Mouse (Mus musculus): ENCODE data around the gene Galntl6.
"Not testable (repeated sequence)": the region's sequence is repeated elsewhere in the genome, so short reads cannot be mapped to it uniquely, and the experiment has no call there.

The Galntl6 gene

GRCm38 (mm10) chr8:57767541-57767940 is 1144.9 kb downstream of the Galntl6 start:
- Histone ChIP-seq H3K27me3 (ENCODE audit: insufficient read depth, low read length) (no peaks in the 10 kb centered on the region), H3K4me1 (replicated peaks; ENCODE audit: low read depth, low read length) (peaks cover 52% of the 10 kb centered on the region), H3K9me3 (ENCODE audit: low read length) (no peaks in the 10 kb centered on the region), H3K4me3 (replicated peaks; ENCODE audit: low read length) (peak overlapping the region; percentile 60; the same call in 1 of the 2 replicates), H3K36me3 (ENCODE audit: insufficient read depth, low read length) (no peaks in the 10 kb centered on the region)
- no peak for TF ChIP-seq CTCF (conservative IDR thresholded peaks at IDR 0.05; ENCODE audit: low read length)
- no peak for TF ChIP-seq NANOG (IDR thresholded peaks at IDR 0.05; ENCODE audit: borderline replicate concordance, low read length)
- no peak for TF ChIP-seq POU5F1 (IDR thresholded peaks at IDR 0.05; ENCODE audit: borderline replicate concordance, low read length)

GRCm38 (mm10) chr8:57766471-57767065 is 1145.9 kb downstream of the Galntl6 start:
- TF ChIP-seq CTCF (conservative IDR thresholded peaks at IDR 0.05; ENCODE audit: low read length) = no peak
- TF ChIP-seq NANOG (IDR thresholded peaks at IDR 0.05; ENCODE audit: borderline replicate concordance, low read length) = no peak
- no peak for TF ChIP-seq POU5F1 (IDR thresholded peaks at IDR 0.05; ENCODE audit: borderline replicate concordance, low read length)
- no peaks in the 10 kb centered on the region for H3K27me3 ChIP-seq (ENCODE audit: insufficient read depth, low read length)
- peak overlapping the region; percentile 60 for H3K4me3 ChIP-seq (replicated peaks; ENCODE audit: low read length)
- no peaks in the 10 kb centered on the region for H3K9me3 ChIP-seq (ENCODE audit: low read length)
- peaks cover 61% of the 10 kb centered on the region for H3K4me1 ChIP-seq (replicated peaks; ENCODE audit: low read depth, low read length)
- H3K36me3 ChIP-seq (ENCODE audit: insufficient read depth, low read length) = no peaks in the 10 kb centered on the region

- Histone ChIP-seq H3K4me3 (replicated peaks; ENCODE audit: low read length) (peak overlapping the region; percentile 60), H3K27me3 (ENCODE audit: insufficient read depth, low read length) (no peaks in the 10 kb centered on the region), H3K36me3 (ENCODE audit: insufficient read depth, low read length) (no peaks in the 10 kb centered on the region), H3K9me3 (ENCODE audit: low read length) (no peaks in the 10 kb centered on the region), H3K4me1 (replicated peaks; ENCODE audit: low read depth, low read length) (peaks cover 69% of the 10 kb centered on the region)
- TF ChIP-seq POU5F1 (IDR thresholded peaks at IDR 0.05; ENCODE audit: borderline replicate concordance, low read length) (no peak), NANOG (IDR thresholded peaks at IDR 0.05; ENCODE audit: borderline replicate concordance, low read length) (no peak), CTCF (conservative IDR thresholded peaks at IDR 0.05; ENCODE audit: low read length) (no peak)
Observed at GRCm38 (mm10) chr8:57765726-57766351, 1146.6 kb downstream of the Galntl6 start.

- TF ChIP-seq CTCF (conservative IDR thresholded peaks at IDR 0.05; ENCODE audit: low read length) = no peak
- TF ChIP-seq POU5F1 (IDR thresholded peaks at IDR 0.05; ENCODE audit: borderline replicate concordance, low read length) = no peak
- no peak for TF ChIP-seq NANOG (IDR thresholded peaks at IDR 0.05; ENCODE audit: borderline replicate concordance, low read length)
- Histone ChIP-seq H3K4me3 (replicated peaks; ENCODE audit: low read length) (no peak overlapping the region), H3K27me3 (ENCODE audit: insufficient read depth, low read length) (no peaks in the 10 kb centered on the region), H3K9me3 (ENCODE audit: low read length) (no peaks in the 10 kb centered on the region), H3K36me3 (ENCODE audit: insufficient read depth, low read length) (no peaks in the 10 kb centered on the region), H3K4me1 (replicated peaks; ENCODE audit: low read depth, low read length) (peaks cover 75% of the 10 kb centered on the region)
Observed at GRCm38 (mm10) chr8:57765192-57765591, 1147.2 kb downstream of the Galntl6 start.

GRCm38 (mm10) chr8:57762622-57763021 is 1149.8 kb downstream of the Galntl6 start:
- not testable (repeated sequence) for H3K36me3 ChIP-seq (ENCODE audit: insufficient read depth, low read length); H3K4me3 ChIP-seq (replicated peaks; ENCODE audit: low read length); H3K27me3 ChIP-seq (ENCODE audit: insufficient read depth, low read length); H3K9me3 ChIP-seq (ENCODE audit: low read length)
- peaks cover 83% of the 10 kb centered on the region for H3K4me1 ChIP-seq (replicated peaks; ENCODE audit: low read depth, low read length)

- Histone ChIP-seq H3K27me3 (ENCODE audit: insufficient read depth, low read length) (no peaks in the 10 kb centered on the region), H3K4me3 (replicated peaks; ENCODE audit: low read length) (no peak overlapping the region), H3K36me3 (ENCODE audit: insufficient read depth, low read length) (no peaks in the 10 kb centered on the region), H3K9me3 (ENCODE audit: low read length) (no peaks in the 10 kb centered on the region), H3K4me1 (replicated peaks; ENCODE audit: low read depth, low read length) (peaks cover 74% of the 10 kb centered on the region)
- TF ChIP-seq NANOG (IDR thresholded peaks at IDR 0.05; ENCODE audit: borderline replicate concordance, low read length) = no peak
- TF ChIP-seq POU5F1 (IDR thresholded peaks at IDR 0.05; ENCODE audit: borderline replicate concordance, low read length) = peak; percentile 35; the same call in 1 of the 2 replicates
Observed at GRCm38 (mm10) chr8:57760921-57761320, 1151.5 kb downstream of the Galntl6 start.

- TF ChIP-seq CTCF (conservative IDR thresholded peaks at IDR 0.05; ENCODE audit: low read length) (no peak), NANOG (IDR thresholded peaks at IDR 0.05; ENCODE audit: borderline replicate concordance, low read length) (no peak), POU5F1 (IDR thresholded peaks at IDR 0.05; ENCODE audit: borderline replicate concordance, low read length) (no peak)
- H3K4me3 ChIP-seq (replicated peaks; ENCODE audit: low read length) = no peak overlapping the region
- no peaks in the 10 kb centered on the region for H3K36me3 ChIP-seq (ENCODE audit: insufficient read depth, low read length)
- H3K9me3 ChIP-seq (ENCODE audit: low read length) = no peaks in the 10 kb centered on the region
- H3K4me1 ChIP-seq (replicated peaks; ENCODE audit: low read depth, low read length) = peaks cover 65% of the 10 kb centered on the region
- H3K27me3 ChIP-seq (ENCODE audit: insufficient read depth, low read length) = no peaks in the 10 kb centered on the region
Observed at GRCm38 (mm10) chr8:57758857-57759256, 1153.6 kb downstream of the Galntl6 start.

- no peak overlapping the region for H3K4me3 ChIP-seq (replicated peaks; ENCODE audit: low read length)
- H3K27me3 ChIP-seq (ENCODE audit: insufficient read depth, low read length) = no peaks in the 10 kb centered on the region
- TF ChIP-seq POU5F1 (IDR thresholded peaks at IDR 0.05; ENCODE audit: borderline replicate concordance, low read length) = no peak
- TF ChIP-seq CTCF (conservative IDR thresholded peaks at IDR 0.05; ENCODE audit: low read length) = no peak
- no peak for TF ChIP-seq NANOG (IDR thresholded peaks at IDR 0.05; ENCODE audit: borderline replicate concordance, low read length)
- no peaks in the 10 kb centered on the region for H3K9me3 ChIP-seq (ENCODE audit: low read length)
- peaks cover 53% of the 10 kb centered on the region for H3K4me1 ChIP-seq (replicated peaks; ENCODE audit: low read depth, low read length)
- H3K36me3 ChIP-seq (ENCODE audit: insufficient read depth, low read length) = no peaks in the 10 kb centered on the region
Observed at GRCm38 (mm10) chr8:57757476-57757875, 1155.0 kb downstream of the Galntl6 start.

- Histone ChIP-seq H3K27me3 (ENCODE audit: insufficient read depth, low read length) (no peaks in the 10 kb centered on the region), H3K9me3 (ENCODE audit: low read length) (no peaks in the 10 kb centered on the region), H3K4me1 (replicated peaks; ENCODE audit: low read depth, low read length) (peaks cover 26% of the 10 kb centered on the region), H3K4me3 (replicated peaks; ENCODE audit: low read length) (no peak overlapping the region), H3K36me3 (ENCODE audit: insufficient read depth, low read length) (no peaks in the 10 kb centered on the region)
- TF ChIP-seq POU5F1 (IDR thresholded peaks at IDR 0.05; ENCODE audit: borderline replicate concordance, low read length) (no peak), NANOG (IDR thresholded peaks at IDR 0.05; ENCODE audit: borderline replicate concordance, low read length) (no peak), CTCF (conservative IDR thresholded peaks at IDR 0.05; ENCODE audit: low read length) (no peak)
Observed at GRCm38 (mm10) chr8:57754066-57754465, 1158.4 kb downstream of the Galntl6 start.

Measured in E14TG2a.4 (cell line).